Mouse (Mus musculus) inflammation-experienced regulatory T-cells, adult 16 weeks (primary cell): ENCODE measurements around the gene Rai14. TPM values are rescaled to one million over a fixed set of nuclear protein-coding genes. Genes with fewer than 3 reads are reported as not detected.

Experiments
- polyA plus RNA-seq: library from polyadenylated mRNA; unstranded; fragments of 100-300 nt; shearing (Covaris generic); gene quantifications from one replicate; pipeline ENCODE4 v1.2.1, GENCODE M21; 2017

Rai14 gene
- 2.1 TPM for polyA plus RNA-seq

DNA sequence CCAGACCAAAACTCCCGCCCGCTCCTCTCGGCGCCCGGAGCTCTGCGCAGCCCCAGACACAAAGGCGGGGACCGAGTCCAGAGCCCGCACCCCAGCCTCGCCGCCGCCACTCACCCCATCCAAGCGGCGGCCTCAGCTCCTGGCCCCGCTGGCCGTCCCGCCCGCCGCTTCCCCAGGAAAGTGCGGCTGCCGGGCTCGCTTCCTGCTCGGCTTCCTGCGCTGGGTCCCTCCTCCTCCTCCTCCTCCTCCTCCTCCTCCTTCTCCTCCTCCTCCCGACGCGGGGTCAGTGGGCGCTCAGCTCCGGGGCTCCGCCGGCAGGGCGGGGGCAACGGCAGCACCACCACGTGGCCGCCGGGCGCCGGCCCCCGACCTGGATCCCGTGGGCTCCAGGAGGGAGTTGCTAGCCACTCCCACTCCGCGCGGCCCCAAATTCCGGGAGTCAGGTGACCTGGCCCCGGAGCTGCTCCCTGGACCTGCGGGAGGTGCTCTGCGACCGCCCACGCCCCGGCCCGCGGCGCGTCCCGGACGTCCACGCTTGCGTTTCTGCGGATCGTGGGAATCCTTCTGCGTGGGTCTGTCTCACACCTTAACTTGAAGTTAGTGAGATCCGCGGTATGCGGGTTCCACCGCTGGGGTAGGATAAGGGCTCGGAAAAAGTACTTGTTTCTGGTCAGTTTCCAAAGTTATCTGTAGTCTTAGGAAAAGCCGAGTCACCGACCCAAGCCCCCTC, at the start of gene Rai14:
Rai14 (minus strand) TSS at position 216 of the 730 bp plus-strand sequence.

GRCm38 (mm10) chr15:10558465-10558864, 156.0 kb downstream of the Rai14 start, which contains the start of gene Ttc23l:
TSS of gene Ttc23l (minus strand) at chr15:10558668.

Other genes starting within 250 kb of the Rai14 start
- 4.6 TPM for gene Dnajc21, start 244.1 kb downstream of the Rai14 start, polyA plus RNA-seq
- 127 TPM for gene Brix1, start 228.7 kb downstream of the Rai14 start, polyA plus RNA-seq
- 53.0 TPM for gene Rad1, start 228.6 kb downstream of the Rai14 start, polyA plus RNA-seq
- gene Ttc23l, start 156.0 kb downstream of the Rai14 start, polyA plus RNA-seq: not detected
- not detected for gene C1qtnf3, start 237.7 kb upstream of the Rai14 start, polyA plus RNA-seq